Mouse (Mus musculus): ENCODE measurements around the gene Lifr. TPM values are rescaled to one million over a fixed set of nuclear protein-coding genes. Genes with fewer than 3 reads are reported as not detected.
A peak's percentile ranks its signal among the peaks of the same experiment; 100 is the strongest.

Gene Lifr
- polyA plus RNA-seq, 1 experiment, result 29.9 TPM

DNA sequence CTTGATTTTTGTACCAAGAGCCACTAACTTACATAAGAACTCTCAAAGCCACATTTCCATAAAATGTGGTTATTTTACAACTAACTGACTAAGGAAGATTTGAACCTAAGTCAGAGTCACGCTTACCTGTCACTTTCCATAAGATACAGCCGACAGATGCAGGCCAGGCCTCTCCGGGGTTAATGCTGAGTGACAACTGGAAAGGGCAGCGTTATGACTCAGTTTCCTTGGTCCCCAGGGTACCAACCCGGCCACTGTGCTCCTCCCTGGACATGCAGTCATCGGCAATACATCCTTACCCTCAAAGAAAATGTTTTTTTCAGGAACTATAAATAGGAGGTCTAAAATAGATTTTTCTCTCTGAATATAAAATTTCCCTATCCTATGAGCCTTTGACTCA, 109.9 kb downstream of the Lifr start:
- WGBS, result 72% methylated on average over 6 of the region's 6 CpGs
- no peaks in the 10 kb centered on the region for H3K27me3 ChIP-seq (ENCODE audit: control insufficient read depth, insufficient read depth, low read length)
- TF ChIP-seq POLR2A (IDR thresholded peaks at IDR 0.05; ENCODE audit: low read depth, low read length) (no peak), CTCF (IDR thresholded peaks at IDR 0.05; ENCODE audit: extremely low read depth, insufficient read length, insufficient replicate concordance, low read depth, low read length) (no peak)

DNA sequence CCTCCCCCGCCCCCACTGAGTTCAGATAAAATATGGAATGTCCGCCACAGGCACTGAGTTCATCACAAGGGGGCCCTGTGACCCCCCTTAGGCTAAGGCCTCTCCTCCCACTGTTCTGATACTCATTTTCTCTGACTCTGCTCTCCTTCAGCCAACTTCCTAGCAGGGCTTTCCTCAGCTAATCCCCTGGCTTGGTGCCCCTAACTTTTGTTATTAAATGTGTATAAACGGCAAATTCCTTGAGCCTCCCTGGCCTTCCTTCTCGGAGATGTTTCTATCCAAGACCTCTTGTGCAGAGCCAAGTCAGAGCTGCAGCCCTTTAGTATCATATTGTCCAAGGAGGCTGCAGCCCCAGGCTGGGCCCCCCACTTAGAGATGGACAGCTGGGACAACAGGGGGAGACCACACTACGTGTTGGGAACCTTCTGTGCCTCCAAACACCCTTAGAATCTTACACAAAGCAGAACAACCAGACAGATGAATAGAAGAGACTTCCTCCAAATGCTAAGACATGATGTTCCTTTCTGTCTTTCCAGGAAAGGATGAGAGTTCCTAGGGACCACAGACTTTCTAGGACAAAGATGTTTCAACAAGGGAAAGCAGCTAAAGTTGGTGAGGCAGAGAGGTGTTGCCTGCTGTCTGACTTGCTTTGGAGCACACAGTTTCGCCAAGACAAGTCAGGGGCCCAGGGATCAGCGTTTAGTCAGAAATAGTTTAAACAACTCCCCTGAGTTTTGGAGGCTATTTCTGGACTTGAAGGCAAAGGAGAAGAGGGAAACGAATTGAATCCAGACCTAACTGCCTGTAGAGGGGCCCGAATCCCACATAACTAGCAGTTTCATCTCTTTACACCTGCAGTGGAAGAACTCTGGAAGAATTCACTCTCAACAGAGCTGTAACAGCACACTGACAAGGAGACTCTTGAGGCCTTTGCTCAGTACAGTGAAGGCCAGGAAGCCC, 111.3 kb downstream of the Lifr start:
- Histone ChIP-seq H3K36me3 (ENCODE audit: control insufficient read depth, insufficient read depth, low read length) (no peaks in the 10 kb centered on the region), H3K27me3 (ENCODE audit: control insufficient read depth, insufficient read depth, low read length) (no peaks in the 10 kb centered on the region), H3K4me3 (ENCODE audit: low read depth, low read length) (no peak overlapping the region), H3K4me1 (ENCODE audit: control insufficient read depth, insufficient read depth, insufficient read length, low read length) (no peaks in the 10 kb centered on the region), H3K27ac (ENCODE audit: insufficient read depth, low read depth, low read length) (peak overlapping the region; percentile 34; the same call in 1 of the 2 replicates)
- WGBS, result 66% methylated on average over 9 of the region's 9 CpGs
- TF ChIP-seq CTCF (IDR thresholded peaks at IDR 0.05; ENCODE audit: extremely low read depth, insufficient read length, insufficient replicate concordance, low read depth, low read length) (no peak), POLR2A (IDR thresholded peaks at IDR 0.05; ENCODE audit: low read depth, low read length) (no peak)

More for the DNA sequence above, 109.9 kb downstream of the Lifr start:
- H3K36me3 ChIP-seq (ENCODE audit: control insufficient read depth, insufficient read depth, low read length), result no peaks in the 10 kb centered on the region
- no peak overlapping the region for H3K27ac ChIP-seq (ENCODE audit: insufficient read depth, low read depth, low read length)
- no peaks in the 10 kb centered on the region for H3K4me1 ChIP-seq (ENCODE audit: control insufficient read depth, insufficient read depth, insufficient read length, low read length)
- no peak overlapping the region for H3K4me3 ChIP-seq (ENCODE audit: low read depth, low read length)

DNA sequence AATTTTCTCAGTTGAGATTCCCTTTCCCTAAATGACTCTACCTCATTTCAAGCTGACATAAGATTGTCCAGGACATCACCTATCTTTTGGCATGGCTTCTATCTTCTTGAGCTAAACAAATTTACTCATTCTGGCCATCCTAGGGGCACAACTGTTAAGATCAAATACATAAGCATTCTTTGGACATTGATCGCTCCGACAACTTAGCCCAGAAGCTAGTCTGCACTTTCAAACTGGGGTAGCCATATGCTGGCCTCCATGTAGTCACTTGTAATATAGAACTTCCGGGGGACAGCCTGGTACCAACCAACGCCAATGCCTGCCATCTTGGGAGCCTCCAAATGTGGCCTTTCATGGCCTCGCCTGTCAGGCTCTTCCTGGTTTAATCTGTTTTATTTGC, 112.6 kb downstream of the Lifr start:
- Histone ChIP-seq H3K4me3 (ENCODE audit: low read depth, low read length) (no peak overlapping the region), H3K36me3 (ENCODE audit: control insufficient read depth, insufficient read depth, low read length) (no peaks in the 10 kb centered on the region), H3K27me3 (ENCODE audit: control insufficient read depth, insufficient read depth, low read length) (no peaks in the 10 kb centered on the region), H3K4me1 (ENCODE audit: control insufficient read depth, insufficient read depth, insufficient read length, low read length) (no peaks in the 10 kb centered on the region), H3K27ac (ENCODE audit: insufficient read depth, low read depth, low read length) (no peak overlapping the region)
- TF ChIP-seq POLR2A (IDR thresholded peaks at IDR 0.05; ENCODE audit: low read depth, low read length), result no peak
- TF ChIP-seq CTCF (IDR thresholded peaks at IDR 0.05; ENCODE audit: extremely low read depth, insufficient read length, insufficient replicate concordance, low read depth, low read length), result no peak
- WGBS, result 91% methylated on average over 5 of the region's 5 CpGs

DNA sequence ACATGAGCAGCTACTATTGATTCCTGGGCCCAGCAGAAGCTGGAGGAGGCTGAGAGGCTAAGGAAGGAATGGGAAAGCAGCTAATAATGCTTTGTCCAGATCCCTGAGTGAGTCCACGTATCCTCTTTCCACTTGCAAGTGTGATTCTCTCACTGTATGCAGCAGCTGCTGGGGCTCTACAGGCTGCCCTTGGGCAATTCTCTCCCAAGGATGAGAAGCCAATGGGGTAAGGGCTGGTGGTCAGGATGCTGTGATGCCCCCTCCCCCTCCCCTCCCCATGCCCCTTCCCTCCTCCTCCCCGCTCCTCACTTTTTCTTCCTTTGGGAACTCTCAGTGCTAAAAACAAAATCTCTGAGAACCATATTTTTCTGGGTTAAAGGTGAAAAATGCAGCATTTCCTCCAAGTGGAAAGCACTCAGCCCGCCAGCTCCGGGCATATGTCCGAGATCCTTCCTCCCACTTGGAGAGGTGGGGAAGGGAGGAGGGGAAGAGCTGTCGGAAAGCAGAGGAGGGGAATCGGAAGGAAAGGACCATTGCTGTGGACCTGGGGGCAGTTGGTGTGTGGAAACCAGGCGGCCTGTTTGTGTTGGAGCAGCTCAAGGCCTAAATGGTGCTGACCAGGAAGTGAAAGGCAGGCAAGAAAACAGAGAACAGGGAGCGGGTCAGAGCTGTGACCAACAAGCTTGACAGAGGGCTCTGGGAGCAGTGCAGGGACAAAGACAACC, 113.4 kb downstream of the Lifr start:
- no peaks in the 10 kb centered on the region for H3K4me1 ChIP-seq (ENCODE audit: control insufficient read depth, insufficient read depth, insufficient read length, low read length)
- WGBS, result 64% methylated on average over 9 of the region's 9 CpGs
- H3K4me3 ChIP-seq (ENCODE audit: low read depth, low read length), result no peak overlapping the region
- H3K27me3 ChIP-seq (ENCODE audit: control insufficient read depth, insufficient read depth, low read length), result no peaks in the 10 kb centered on the region
- TF ChIP-seq CTCF (IDR thresholded peaks at IDR 0.05; ENCODE audit: extremely low read depth, insufficient read length, insufficient replicate concordance, low read depth, low read length), result no peak
- TF ChIP-seq POLR2A (IDR thresholded peaks at IDR 0.05; ENCODE audit: low read depth, low read length), result no peak
- no peaks in the 10 kb centered on the region for H3K36me3 ChIP-seq (ENCODE audit: control insufficient read depth, insufficient read depth, low read length)
- peak overlapping the region; percentile 49; the same call in 1 of the 2 replicates for H3K27ac ChIP-seq (ENCODE audit: insufficient read depth, low read depth, low read length)

DNA sequence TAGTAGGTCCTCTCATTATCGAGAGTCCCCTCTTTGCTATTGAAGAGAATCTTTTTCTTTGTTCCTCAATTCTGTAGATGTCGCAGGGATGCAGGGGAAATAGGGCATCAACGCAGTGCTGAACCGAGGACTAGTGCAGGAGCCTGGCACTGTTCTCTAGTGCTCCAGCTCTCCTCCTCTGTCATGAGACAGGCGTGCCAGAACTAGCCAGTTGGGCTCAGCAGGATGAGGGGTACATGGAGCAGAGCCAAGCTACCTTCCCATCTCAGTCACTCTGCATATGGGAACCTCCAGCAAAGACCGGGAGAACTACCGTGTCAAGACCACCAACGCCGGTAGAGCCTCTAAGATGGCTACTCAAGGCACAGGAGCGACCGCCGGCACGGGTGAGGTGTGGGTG, 114.5 kb downstream of the Lifr start:
- Histone ChIP-seq H3K36me3 (ENCODE audit: control insufficient read depth, insufficient read depth, low read length) (no peaks in the 10 kb centered on the region), H3K27ac (ENCODE audit: insufficient read depth, low read depth, low read length) (no peak overlapping the region), H3K4me1 (ENCODE audit: control insufficient read depth, insufficient read depth, insufficient read length, low read length) (no peaks in the 10 kb centered on the region), H3K27me3 (ENCODE audit: control insufficient read depth, insufficient read depth, low read length) (no peaks in the 10 kb centered on the region), H3K4me3 (ENCODE audit: low read depth, low read length) (no peak overlapping the region)
- no peak for TF ChIP-seq CTCF (IDR thresholded peaks at IDR 0.05; ENCODE audit: extremely low read depth, insufficient read length, insufficient replicate concordance, low read depth, low read length)
- TF ChIP-seq POLR2A (IDR thresholded peaks at IDR 0.05; ENCODE audit: low read depth, low read length), result no peak
- 91% methylated on average over 13 of the region's 13 CpGs for WGBS

DNA sequence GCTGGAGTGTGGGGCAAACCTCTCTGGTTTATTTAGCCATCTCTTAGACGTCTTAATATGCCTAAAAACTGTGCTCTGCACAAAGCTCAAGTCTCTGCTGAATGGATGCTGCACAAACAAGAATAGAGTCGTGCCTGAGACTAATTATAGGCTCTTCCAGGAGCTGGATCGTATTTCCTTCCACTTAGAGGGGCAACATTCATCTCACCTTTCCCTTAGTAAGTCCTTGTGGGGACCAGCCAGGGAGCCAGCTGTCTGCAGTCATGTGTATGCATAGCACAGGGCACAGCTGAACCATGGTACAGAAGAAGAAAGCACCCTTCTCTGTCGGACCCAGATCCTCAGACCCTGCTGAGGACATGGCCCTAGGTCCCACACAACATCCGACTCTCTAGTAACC, 115.7 kb downstream of the Lifr start:
- Histone ChIP-seq H3K36me3 (ENCODE audit: control insufficient read depth, insufficient read depth, low read length) (no peaks in the 10 kb centered on the region), H3K27ac (ENCODE audit: insufficient read depth, low read depth, low read length) (no peak overlapping the region), H3K4me3 (ENCODE audit: low read depth, low read length) (no peak overlapping the region), H3K27me3 (ENCODE audit: control insufficient read depth, insufficient read depth, low read length) (no peaks in the 10 kb centered on the region), H3K4me1 (ENCODE audit: control insufficient read depth, insufficient read depth, insufficient read length, low read length) (no peaks in the 10 kb centered on the region)
- 67% methylated on average over 5 of the region's 5 CpGs for WGBS
- TF ChIP-seq POLR2A (IDR thresholded peaks at IDR 0.05; ENCODE audit: low read depth, low read length), result no peak
- TF ChIP-seq CTCF (IDR thresholded peaks at IDR 0.05; ENCODE audit: extremely low read depth, insufficient read length, insufficient replicate concordance, low read depth, low read length), result no peak

DNA sequence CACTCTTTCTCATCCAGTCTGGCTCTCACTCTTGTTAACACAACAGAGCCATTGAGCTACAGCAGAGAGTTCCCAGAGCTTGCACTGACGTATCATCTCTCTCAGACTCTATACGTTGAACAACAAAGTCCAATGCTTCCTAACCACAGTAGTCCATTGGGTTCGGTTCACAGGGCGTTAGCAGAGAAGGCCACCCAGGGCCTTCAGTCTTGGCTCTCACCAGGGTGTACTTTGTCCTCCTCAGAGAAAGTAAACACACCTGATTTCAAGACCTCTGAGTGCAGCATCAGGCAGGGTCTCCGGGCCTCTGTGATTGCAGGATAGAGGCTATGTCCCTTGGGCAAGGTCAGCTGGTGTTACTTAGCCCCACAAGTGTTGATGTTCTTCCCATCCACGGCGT, 116.9 kb downstream of the Lifr start:
- no peaks in the 10 kb centered on the region for H3K27me3 ChIP-seq (ENCODE audit: control insufficient read depth, insufficient read depth, low read length)
- H3K36me3 ChIP-seq (ENCODE audit: control insufficient read depth, insufficient read depth, low read length), result no peaks in the 10 kb centered on the region
- no peak for TF ChIP-seq POLR2A (IDR thresholded peaks at IDR 0.05; ENCODE audit: low read depth, low read length)
- TF ChIP-seq CTCF (IDR thresholded peaks at IDR 0.05; ENCODE audit: extremely low read depth, insufficient read length, insufficient replicate concordance, low read depth, low read length), result no peak
- no peak overlapping the region for H3K27ac ChIP-seq (ENCODE audit: insufficient read depth, low read depth, low read length)
- no peak overlapping the region for H3K4me3 ChIP-seq (ENCODE audit: low read depth, low read length)
- H3K4me1 ChIP-seq (ENCODE audit: control insufficient read depth, insufficient read depth, insufficient read length, low read length), result no peaks in the 10 kb centered on the region
- WGBS, result 40% methylated on average over 7 of the region's 7 CpGs
